Mouse (Mus musculus) layer of hippocampus, postnatal 25 days (tissue): ENCODE measurements around the gene BC037034. TPM values are rescaled to one million over a fixed set of nuclear protein-coding genes. Genes with fewer than 3 reads are reported as not detected.
"Not testable (repeated sequence)": the region's sequence is repeated elsewhere in the genome, so short reads cannot be mapped to it uniquely, and the experiment has no call there.

Source experiments
- DNase-seq, 2 experiments: peaks; one replicate each; pipeline ENCODE4 v3.0.0; 2022; ENCODE audit warnings: mixed read lengths in 2 of 2, low spot score in 1 of 2; ENCODE audit errors: extremely low spot score in 1 of 2
- total RNA-seq, 2 experiments: library from RNA; stranded (reverse); gene quantifications; 2 replicates each; pipeline ENCODE4 v1.2.3; 2021

The BC037034 gene
- total RNA-seq, 2 experiments from 2014 or later, result 69.3 to 75.7 TPM

GRCm38 (mm10) chr5:138223287-138223686 lies 40.5 kb downstream of the BC037034 start:
- DNase-seq, result no peak

DNA sequence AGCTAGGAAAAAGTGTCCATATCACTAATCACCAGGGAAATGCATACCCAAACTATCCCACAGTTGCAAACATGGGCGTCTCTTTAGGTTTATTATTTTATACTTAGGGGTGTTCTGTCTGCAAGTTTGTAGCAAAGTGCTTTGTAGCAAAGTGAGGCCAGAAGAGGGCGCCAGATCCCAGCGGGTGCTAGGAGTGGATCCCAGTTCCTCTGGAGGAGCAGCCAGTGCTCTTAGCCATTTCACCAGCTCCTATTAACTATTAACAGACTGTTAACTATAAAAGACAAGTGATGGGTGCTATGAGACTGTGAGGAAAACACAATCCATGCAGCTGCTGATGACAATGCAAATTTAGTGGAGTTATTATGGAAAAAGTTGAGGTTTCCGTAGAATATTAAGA lies 41.7 kb downstream of the BC037034 start:
- peak; percentile 79 to 99 for DNase-seq

GRCm38 (mm10) chr5:138219864-138220263 lies 44.0 kb downstream of the BC037034 start:
- DNase-seq, result no peak

DNA sequence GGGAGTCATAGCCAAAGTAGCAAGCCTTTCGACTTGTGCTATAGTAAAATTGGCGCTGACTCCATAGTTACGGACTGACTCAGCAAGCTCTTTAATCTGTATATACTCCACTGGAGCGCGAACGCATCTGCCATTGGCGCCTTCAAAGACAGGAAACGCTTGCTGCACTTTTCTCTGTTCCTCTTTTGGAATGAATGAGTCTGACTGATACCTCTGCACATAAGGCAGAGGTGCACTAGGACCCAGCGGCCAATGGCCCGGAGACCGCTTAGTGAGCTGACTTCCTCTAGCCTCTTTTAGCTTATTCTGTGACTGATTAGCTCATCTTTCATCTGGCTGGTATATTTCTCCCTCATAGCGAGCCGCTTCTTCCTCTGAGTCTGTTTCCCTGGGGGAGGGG lies 47.2 kb downstream of the BC037034 start:
- not testable (repeated sequence) for DNase-seq

Other genes starting within 250 kb of the BC037034 start
- not detected for gene Smok3a, start 242.8 kb downstream of the BC037034 start, total RNA-seq
- gene Smok3b, start 242.6 kb downstream of the BC037034 start, total RNA-seq, result not detected
- gene Smok3c, start 210.8 kb downstream of the BC037034 start, total RNA-seq, result not detected
- gene Zkscan1, start 178.9 kb downstream of the BC037034 start, total RNA-seq, result 10 to 100 TPM; 40.4 to 43.3 TPM
- gene Zscan21, start 147.1 kb downstream of the BC037034 start, total RNA-seq, result 10 to 100 TPM; 14.1 to 16.7 TPM
- gene Zfp113, start 108.3 kb downstream of the BC037034 start, total RNA-seq, result 10 to 100 TPM; 12.8 to 15.3 TPM
- 100 to 1,000 TPM; 136 to 143 TPM for gene Cops6, start 103.0 kb downstream of the BC037034 start, total RNA-seq
- gene Ap4m1, start 92.0 kb downstream of the BC037034 start, total RNA-seq, result 10 to 100 TPM; 22.8 to 26.7 TPM
- gene Mcm7, start 91.6 kb downstream of the BC037034 start, total RNA-seq, result 10 to 100 TPM; 18.3 to 19.3 TPM
- 10 to 100 TPM; 40.5 to 42.7 TPM for gene Taf6, start 76.6 kb downstream of the BC037034 start, total RNA-seq
- gene Cnpy4, start 76.5 kb downstream of the BC037034 start, total RNA-seq, result 10 to 100 TPM; 15.7 to 16.1 TPM
- gene Mblac1, start 69.7 kb downstream of the BC037034 start, total RNA-seq, result 10 to 100 TPM in 1 of 2 experiments, 1 to 10 TPM in 1; 9.1 to 10.1 TPM
- not detected for gene Nxpe5, start 38.1 kb downstream of the BC037034 start, total RNA-seq
- 10 to 100 TPM; 55.9 to 58.9 TPM for gene Lamtor4, start 8.6 kb downstream of the BC037034 start, total RNA-seq
- gene Gal3st4, start 8.8 kb upstream of the BC037034 start, total RNA-seq, result 1 to 10 TPM; 2.3 to 3.1 TPM
- gene Gm43720, start 15.9 kb upstream of the BC037034 start, total RNA-seq, result not detected
- gene Gpc2, start 16.0 kb upstream of the BC037034 start, total RNA-seq, result 1 to 10 TPM; 3.3 to 4.8 TPM
- 1 to 10 TPM; 1.3 to 1.4 TPM for gene Stag3, start 16.2 kb upstream of the BC037034 start, total RNA-seq
- not detected for gene Pvrig, start 77.9 kb upstream of the BC037034 start, total RNA-seq
- gene Zfp157, start 177.4 kb upstream of the BC037034 start, total RNA-seq, result 10 to 100 TPM; 24.9 to 26.3 TPM